Mouse (Mus musculus): ENCODE data around the gene Actr10.
A peak's percentile ranks its signal among the peaks of the same experiment; 100 is the strongest.

Actr10 gene

GRCm38 (mm10) chr12:70937571-70938384 lies at the start of gene Actr10:
Actr10 (plus strand) TSS chr12:70937857.
- peak; percentile 92 to 96 for DNase-seq

GRCm38 (mm10) chr12:70890405-70890804 lies 47.3 kb upstream of the Actr10 start:
- DNase-seq, result no peak

- DNase-seq, result no peak
Observed at GRCm38 (mm10) chr12:70890874-70891470, 46.7 kb upstream of the Actr10 start.

DNA sequence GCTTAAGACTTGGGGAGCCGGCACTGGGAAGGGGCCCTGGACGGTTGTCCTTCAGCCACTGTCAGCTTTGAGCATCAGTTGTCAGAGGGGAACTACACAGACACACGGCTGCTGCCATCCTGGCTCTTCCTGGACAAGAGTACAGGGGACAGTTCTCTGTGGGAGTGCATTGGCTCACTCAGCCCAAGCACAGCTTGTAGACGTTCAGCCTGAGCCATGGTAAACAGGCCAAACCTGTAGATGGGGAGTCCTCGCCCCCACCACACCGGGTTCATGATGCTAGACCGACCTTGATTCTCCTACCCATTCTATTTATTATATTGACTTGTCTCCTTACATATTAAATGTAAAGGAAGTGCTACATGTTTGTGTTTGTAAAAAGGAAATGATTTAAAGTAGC lies 42.4 kb upstream of the Actr10 start:
- no peak for DNase-seq

DNA sequence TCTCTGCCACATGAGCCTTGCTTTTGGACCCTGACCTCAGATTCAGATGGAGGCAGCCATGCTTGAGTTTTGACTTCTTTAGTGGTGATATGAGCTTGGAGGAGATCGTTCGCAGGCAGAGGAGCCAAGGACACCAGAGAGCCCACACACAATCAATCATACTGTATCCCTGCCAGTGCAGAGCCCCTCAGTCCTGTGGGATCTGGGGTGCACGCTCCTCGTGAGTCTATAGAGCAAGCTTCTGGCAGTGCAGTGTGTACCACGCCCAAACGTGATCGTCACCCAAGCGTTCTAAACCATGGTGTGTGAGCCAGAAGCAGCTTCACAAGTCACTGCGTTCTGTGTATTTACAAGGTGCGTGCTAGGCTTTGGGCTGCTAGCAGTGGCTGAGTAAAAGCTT lies 41.6 kb upstream of the Actr10 start:
- DNase-seq, result no peak

GRCm38 (mm10) chr12:70897434-70897833 lies 40.2 kb upstream of the Actr10 start:
- DNase-seq, result peak in 1 of 2 experiments; percentile 51

GRCm38 (mm10) chr12:70898450-70898849 lies 39.2 kb upstream of the Actr10 start:
- peak in 1 of 2 experiments; percentile 48 for DNase-seq

- DNase-seq, result no peak
Observed at GRCm38 (mm10) chr12:70904471-70904870, 33.2 kb upstream of the Actr10 start.

- DNase-seq, result peak in 1 of 2 experiments; percentile 19
Observed at GRCm38 (mm10) chr12:70906867-70907266, 30.8 kb upstream of the Actr10 start.

DNA sequence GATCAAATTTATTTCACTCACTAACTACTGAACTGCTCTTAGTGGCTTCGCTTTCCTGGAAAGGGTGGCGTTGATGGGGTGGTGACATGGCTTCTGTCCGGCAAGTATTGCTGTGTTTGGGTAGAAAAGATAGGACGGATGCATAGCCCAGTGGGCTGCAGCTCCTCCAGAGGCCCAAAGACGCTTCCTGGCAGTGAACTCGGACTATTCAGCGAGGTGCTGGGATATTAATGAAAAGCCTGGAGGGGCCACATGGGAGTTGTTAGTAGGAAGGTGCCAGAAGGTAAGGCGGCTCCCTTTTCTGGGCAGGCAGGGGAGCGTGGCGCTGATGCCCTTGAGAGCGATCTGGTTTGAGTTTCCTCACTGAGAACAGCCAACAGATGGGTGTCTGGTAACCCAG lies 30.0 kb upstream of the Actr10 start:
- no peak for DNase-seq

- no peak for DNase-seq
Observed at GRCm38 (mm10) chr12:70908076-70908475, 29.6 kb upstream of the Actr10 start.

GRCm38 (mm10) chr12:70910241-70910720 lies 27.4 kb upstream of the Actr10 start:
- peak; percentile 72 to 85 for DNase-seq

DNA sequence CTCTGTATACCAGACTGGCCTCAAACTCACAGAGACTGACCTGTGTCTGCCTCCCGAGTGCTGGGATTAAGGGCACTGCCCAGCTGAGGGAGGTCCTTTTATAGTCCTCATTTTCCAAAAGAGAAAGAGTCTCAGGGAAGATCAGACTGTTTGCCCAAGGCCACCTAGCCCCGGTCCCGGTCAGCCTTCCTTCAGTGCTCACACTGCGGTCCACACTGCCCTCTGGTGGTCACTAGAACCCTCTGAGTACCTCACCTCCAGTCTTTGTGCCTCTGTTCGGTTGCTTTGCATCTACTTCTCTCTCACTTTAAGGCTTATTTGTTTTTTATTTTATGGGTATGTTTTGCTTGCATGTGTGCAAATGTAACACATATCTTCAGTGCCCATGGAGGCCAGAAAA lies 26.6 kb upstream of the Actr10 start:
- DNase-seq, result peak; percentile 73 to 92

DNA sequence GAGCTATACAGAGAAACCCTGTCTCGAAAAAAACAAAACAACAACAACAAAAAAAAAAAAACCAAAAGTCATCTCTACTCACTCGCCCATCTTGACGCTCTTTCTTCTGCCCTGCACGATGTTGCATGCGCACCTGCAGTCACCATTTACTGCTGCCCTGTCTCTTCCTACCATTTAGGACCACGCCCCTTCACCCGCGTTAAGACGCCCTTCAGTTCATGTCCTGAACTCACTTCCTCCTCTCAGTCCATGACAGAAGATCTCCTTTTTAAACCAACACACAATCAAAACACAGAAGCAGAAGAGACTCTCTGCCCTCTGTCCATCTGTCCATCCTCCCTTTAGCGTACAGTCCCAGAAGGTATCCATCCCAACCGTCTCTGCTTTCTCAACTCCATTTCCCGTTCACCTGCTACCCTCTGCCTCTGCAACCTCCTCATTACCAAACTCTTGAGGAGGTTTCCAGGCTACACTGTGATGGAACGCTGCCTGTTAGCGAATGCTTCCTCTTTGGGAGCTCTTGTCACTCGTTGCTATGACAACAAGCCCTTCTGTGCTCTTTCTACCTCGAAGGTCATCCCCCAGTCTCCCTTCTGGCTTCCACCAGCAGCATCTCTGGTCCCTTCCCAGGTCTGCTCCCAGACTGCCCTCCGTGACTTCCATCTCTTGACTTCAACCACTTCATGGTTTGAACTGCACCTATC lies 25.8 kb upstream of the Actr10 start:
- DNase-seq, result no peak

DNA sequence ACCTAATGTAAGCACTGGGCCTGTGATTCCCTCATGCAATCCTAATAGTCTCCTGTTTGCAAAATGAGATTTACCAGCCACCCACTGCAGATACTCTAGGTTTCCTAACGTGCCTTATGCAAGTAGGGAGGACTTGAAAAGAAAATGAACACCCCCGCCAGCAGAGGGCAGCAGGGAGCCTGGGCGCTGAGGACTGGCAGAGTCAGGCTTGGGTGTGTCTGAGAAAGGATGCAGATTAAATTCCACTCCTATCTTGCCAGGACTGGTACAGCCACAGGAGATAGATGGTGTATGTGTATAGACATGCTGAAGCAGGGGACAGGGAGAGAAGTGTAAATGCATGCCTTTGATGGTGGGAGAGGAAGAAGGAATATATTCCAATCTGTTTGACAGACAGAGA lies 24.2 kb upstream of the Actr10 start:
- DNase-seq, result peak; percentile 70 to 89

GRCm38 (mm10) chr12:70914387-70914786 lies 23.3 kb upstream of the Actr10 start:
- DNase-seq, result peak; percentile 27 to 61

DNA sequence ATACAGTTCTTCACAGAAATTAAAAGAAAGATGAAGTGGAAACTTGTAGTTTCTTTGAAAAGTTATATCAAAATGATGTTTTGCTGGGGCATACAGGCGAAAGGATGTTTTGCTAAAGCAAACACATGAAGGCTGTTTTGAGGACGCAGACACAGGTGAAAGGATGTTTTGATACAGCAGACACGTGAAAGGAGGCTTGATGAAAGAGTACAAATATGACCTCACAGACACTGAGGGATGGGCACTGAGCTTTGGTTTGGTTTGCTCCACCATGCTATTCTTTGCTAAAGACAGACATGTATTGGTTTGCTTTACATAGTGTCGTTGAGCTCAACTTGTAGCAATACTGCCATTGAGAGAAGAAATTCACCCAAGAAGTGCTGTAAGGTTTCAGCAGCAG lies 7.9 kb upstream of the Actr10 start:
- DNase-seq, result no peak

GRCm38 (mm10) chr12:70937150-70937549 lies 507 bp upstream of the Actr10 start:
- peak; percentile 6 to 16 for DNase-seq

- no peak for DNase-seq
Observed at GRCm38 (mm10) chr12:70940806-70941205, 3.1 kb downstream of the Actr10 start.

GRCm38 (mm10) chr12:70944181-70944580 lies 6.5 kb downstream of the Actr10 start:
- DNase-seq, result no peak

DNA sequence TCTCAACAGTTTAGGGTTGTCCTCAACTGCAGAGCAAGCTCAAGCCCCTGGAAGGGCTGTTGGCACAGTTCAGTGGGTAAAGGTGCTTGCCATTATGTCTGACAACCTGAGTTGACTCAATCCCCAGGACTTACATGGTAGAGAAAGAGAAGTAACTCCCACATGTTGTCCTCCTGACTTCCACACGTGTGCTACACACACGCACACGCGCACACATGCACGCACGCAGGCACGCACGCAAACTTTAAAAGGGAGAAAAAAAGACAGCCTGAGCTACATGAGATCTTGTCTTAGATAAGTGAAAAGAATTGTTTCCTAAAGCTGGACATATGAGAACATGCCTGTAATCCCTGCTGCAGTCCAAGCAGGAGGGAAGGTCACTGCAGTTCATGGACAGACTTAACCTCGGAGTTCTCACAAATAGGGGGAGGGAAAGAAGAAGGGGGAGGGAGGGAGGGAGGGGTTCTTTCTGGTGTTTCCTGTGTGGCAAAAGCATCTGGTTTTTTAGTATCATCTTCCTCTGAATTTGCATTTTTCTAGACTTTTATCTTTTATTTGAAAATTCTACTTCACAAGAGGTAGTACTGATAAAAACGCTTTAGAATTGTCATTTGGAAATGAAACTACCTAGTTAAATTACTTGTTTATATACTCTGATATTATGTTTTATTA lies 9.1 kb downstream of the Actr10 start:
- no peak for DNase-seq

DNA sequence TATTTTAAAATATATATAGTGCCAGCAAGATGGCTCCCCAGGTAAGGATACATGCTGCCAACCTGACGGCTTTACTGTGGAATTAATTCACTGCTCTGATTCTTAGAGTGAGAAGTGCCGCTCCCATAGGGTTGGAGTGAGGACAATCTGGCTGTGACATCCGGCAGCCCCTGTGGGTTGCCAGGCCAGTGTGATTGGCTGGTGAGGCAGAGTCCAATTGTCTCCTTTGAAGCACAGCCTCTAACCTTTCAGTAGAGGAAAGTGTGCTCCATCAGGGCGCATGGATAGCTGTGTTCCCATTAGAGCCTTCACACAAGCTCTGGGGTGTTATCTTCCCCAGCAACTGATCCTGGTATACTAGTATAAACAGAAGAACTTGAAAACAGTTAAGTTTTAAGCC lies 21.0 kb downstream of the Actr10 start:
- no peak for DNase-seq

DNA sequence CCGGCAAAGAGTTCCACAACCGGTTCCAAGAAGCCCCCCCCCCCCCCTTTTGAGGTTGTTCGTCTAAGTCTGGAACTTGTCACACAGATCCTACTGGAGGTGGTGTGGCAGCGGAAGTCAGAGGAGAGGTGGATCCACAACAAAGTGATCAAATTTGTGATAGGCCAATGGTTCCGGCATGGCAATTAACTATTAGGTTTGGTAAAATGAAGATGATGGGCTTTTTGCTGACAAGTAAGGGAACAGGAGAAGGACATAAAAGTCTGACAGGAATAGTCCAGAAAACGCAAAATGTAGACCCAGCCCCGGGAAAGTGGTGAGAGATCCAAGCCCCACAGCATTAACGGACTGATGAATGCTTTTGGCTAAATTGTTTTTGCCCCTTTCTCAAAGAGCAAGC lies 29.9 kb downstream of the Actr10 start:
- peak in 1 of 2 experiments; percentile 8 for DNase-seq

All from kidney, postnatal 36 days (tissue).